Mouse (Mus musculus): ENCODE measurements around the gene Arid5b. TPM values are rescaled to one million over a fixed set of nuclear protein-coding genes. Genes with fewer than 3 reads are reported as not detected.

Gene Arid5b
- polyA plus RNA-seq, 1 experiment from 2014 or later = 64.8 TPM

- ATAC-seq (ENCODE audit: insufficient number of reproducible peaks, insufficient read depth, low FRiP score, low TSS enrichment, low read depth) = no peak
- Histone ChIP-seq H3K27me3 (no peaks in the 10 kb centered on the region), H3K9me3 (no peaks in the 10 kb centered on the region), H3K36me3 (peaks cover 20% of the 10 kb centered on the region), H3K9ac (no peak overlapping the region), H3K4me2 (peak overlapping the region; percentile 43), H3K4me1 (peaks cover 32% of the 10 kb centered on the region), H3K27ac (peak overlapping the region; percentile 12; the same call in 1 of the 2 replicates), H3K4me3 (no peak overlapping the region)
- 21% methylated on average over 20 of the region's 20 CpGs for WGBS
Measured at GRCm38 (mm10) chr10:68207803-68208669, 70.5 kb downstream of the Arid5b start.

DNA sequence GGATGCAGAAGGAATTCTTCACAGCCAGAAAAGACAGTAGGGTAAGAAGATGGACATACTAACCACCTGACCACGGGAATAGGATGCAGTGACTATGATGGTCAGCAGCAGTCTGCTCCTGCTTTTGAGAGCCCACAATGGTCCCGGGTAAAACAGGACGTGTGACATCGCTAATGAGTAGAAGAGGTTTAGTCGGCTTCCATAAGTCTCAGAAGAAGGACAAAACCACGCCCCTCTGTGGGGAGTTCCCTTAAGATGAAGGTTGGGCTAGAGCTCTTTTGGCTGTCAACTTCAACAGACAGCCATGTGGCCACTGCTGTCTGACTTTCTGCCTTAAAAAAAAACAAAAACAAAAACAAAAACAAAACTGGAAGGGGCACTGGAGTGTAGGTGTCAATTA is 74.1 kb downstream of the Arid5b start:
- no peak overlapping the region for H3K4me3 ChIP-seq
- H3K27me3 ChIP-seq = no peaks in the 10 kb centered on the region
- H3K9ac ChIP-seq = no peak overlapping the region
- H3K27ac ChIP-seq = no peak overlapping the region
- peaks cover 42% of the 10 kb centered on the region for H3K36me3 ChIP-seq
- no peak for ATAC-seq (ENCODE audit: insufficient number of reproducible peaks, insufficient read depth, low FRiP score, low TSS enrichment, low read depth)
- peaks cover 16% of the 10 kb centered on the region for H3K4me1 ChIP-seq
- WGBS = 86% methylated on average over 6 of the region's 6 CpGs
- H3K4me2 ChIP-seq = no peak overlapping the region
- no peaks in the 10 kb centered on the region for H3K9me3 ChIP-seq

GRCm38 (mm10) chr10:68203860-68204259 is 74.7 kb downstream of the Arid5b start:
- H3K27ac ChIP-seq = no peak overlapping the region
- no peak for ATAC-seq (ENCODE audit: insufficient number of reproducible peaks, insufficient read depth, low FRiP score, low TSS enrichment, low read depth)
- H3K9me3 ChIP-seq = no peaks in the 10 kb centered on the region
- peaks cover 45% of the 10 kb centered on the region for H3K36me3 ChIP-seq
- WGBS = 93% methylated on average over 7 of the region's 7 CpGs
- peaks cover 11% of the 10 kb centered on the region for H3K4me1 ChIP-seq
- no peak overlapping the region for H3K4me2 ChIP-seq
- H3K9ac ChIP-seq = no peak overlapping the region
- no peak overlapping the region for H3K4me3 ChIP-seq
- no peaks in the 10 kb centered on the region for H3K27me3 ChIP-seq

DNA sequence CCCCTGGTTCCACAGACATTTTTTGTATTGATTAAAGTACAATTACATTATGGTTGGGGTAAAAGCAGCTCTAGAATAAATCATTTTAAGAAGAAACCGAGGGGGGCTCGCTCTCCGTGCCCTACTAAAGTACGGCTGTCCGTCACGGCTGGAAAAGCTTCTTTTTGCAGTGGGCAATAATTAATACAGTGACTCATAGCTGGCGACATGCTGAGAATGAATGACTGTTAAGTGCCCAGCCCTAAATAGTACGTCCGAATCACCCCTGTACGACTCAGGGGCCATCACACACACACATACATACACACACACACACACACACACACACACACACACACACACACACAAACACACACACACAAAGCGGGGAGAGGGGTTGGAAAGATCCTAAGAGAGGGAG is 75.2 kb downstream of the Arid5b start:
- 87% methylated on average over 11 of the region's 11 CpGs for WGBS
- H3K36me3 ChIP-seq = peaks cover 48% of the 10 kb centered on the region
- no peaks in the 10 kb centered on the region for H3K9me3 ChIP-seq

DNA sequence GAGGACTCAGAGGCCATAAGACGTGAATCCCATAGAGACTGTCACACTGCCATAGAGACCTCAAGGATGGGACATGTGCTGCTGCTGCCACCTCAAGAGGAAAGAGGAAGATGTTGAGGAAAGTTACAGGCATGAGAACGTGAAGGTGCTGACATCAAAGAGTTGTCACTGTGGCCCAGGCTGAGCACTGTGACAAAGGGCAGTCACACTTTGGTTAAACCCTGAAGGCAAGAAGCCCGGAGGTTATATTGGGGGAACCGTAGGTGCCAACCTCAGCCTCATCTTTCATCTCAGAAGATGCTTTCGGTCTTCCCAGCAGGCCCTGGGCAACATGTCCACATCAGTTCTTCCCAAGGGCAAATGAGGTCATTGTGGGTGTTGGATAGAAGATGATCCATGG is 79.1 kb downstream of the Arid5b start:
- Histone ChIP-seq H3K9ac (no peak overlapping the region), H3K36me3 (peaks cover 54% of the 10 kb centered on the region), H3K27ac (no peak overlapping the region), H3K4me3 (no peak overlapping the region), H3K4me2 (no peak overlapping the region), H3K4me1 (0 out of 2 replicates have a peak, but pooled peaks cover 2% of the 10 kb centered on the region), H3K27me3 (no peaks in the 10 kb centered on the region), H3K9me3 (no peaks in the 10 kb centered on the region)
- WGBS = 88% methylated on average over 5 of the region's 5 CpGs
- ATAC-seq (ENCODE audit: insufficient number of reproducible peaks, insufficient read depth, low FRiP score, low TSS enrichment, low read depth) = no peak

More for the DNA sequence above, 75.2 kb downstream of the Arid5b start:
- H3K27ac ChIP-seq = no peak overlapping the region
- no peaks in the 10 kb centered on the region for H3K27me3 ChIP-seq
- no peak overlapping the region for H3K4me2 ChIP-seq
- H3K4me3 ChIP-seq = no peak overlapping the region
- no peak overlapping the region for H3K9ac ChIP-seq
- ATAC-seq (ENCODE audit: insufficient number of reproducible peaks, insufficient read depth, low FRiP score, low TSS enrichment, low read depth) = no peak
- peaks cover 7% of the 10 kb centered on the region for H3K4me1 ChIP-seq

GRCm38 (mm10) chr10:68196324-68196723 is 82.2 kb downstream of the Arid5b start:
- peaks cover 32% of the 10 kb centered on the region for H3K36me3 ChIP-seq
- H3K27me3 ChIP-seq = no peaks in the 10 kb centered on the region
- no peaks in the 10 kb centered on the region for H3K9me3 ChIP-seq
- no peak overlapping the region for H3K27ac ChIP-seq
- H3K4me3 ChIP-seq = no peak overlapping the region
- H3K9ac ChIP-seq = no peak overlapping the region
- H3K4me1 ChIP-seq = peaks cover 29% of the 10 kb centered on the region
- H3K4me2 ChIP-seq = no peak overlapping the region
- WGBS = 83% methylated on average over 9 of the region's 9 CpGs
- ATAC-seq (ENCODE audit: insufficient number of reproducible peaks, insufficient read depth, low FRiP score, low TSS enrichment, low read depth) = no peak

DNA sequence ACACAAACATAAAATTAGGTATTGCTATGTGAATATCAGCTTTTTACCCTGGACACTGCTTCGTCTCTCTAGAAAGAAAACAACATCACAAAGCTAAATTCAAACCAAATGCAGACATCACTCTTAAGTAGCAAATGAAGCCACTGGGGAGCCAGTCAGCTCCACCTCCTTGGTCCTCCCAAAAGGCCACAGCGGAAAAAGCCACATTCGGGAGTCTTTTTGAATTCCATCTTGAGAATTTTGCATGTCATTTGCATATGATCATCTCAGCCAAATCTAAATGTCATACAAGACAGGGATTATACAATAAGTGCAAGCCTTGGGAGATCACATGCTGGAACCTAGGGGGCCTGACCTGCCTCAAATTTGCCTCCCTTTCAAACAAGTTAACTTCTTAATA is 85.0 kb downstream of the Arid5b start:
- Histone ChIP-seq H3K4me2 (no peak overlapping the region), H3K27ac (peak overlapping the region; percentile 62), H3K27me3 (no peaks in the 10 kb centered on the region), H3K9me3 (no peaks in the 10 kb centered on the region), H3K36me3 (peaks cover 16% of the 10 kb centered on the region), H3K4me3 (no peak overlapping the region), H3K4me1 (peaks cover 39% of the 10 kb centered on the region), H3K9ac (no peak overlapping the region)
- WGBS = 23% methylated on average over 3 of the region's 3 CpGs
- ATAC-seq (ENCODE audit: insufficient number of reproducible peaks, insufficient read depth, low FRiP score, low TSS enrichment, low read depth) = no peak

GRCm38 (mm10) chr10:68192824-68193255 is 85.7 kb downstream of the Arid5b start:
- Histone ChIP-seq H3K4me2 (peak overlapping the region; percentile 43; the same call in 1 of the 2 replicates), H3K4me3 (no peak overlapping the region), H3K36me3 (peaks cover 14% of the 10 kb centered on the region), H3K9ac (no peak overlapping the region), H3K9me3 (no peaks in the 10 kb centered on the region), H3K27me3 (no peaks in the 10 kb centered on the region), H3K27ac (peak overlapping the region; percentile 81), H3K4me1 (peaks cover 39% of the 10 kb centered on the region)
- ATAC-seq (ENCODE audit: insufficient number of reproducible peaks, insufficient read depth, low FRiP score, low TSS enrichment, low read depth) = no peak
- 17% methylated on average over 3 of the region's 3 CpGs for WGBS

DNA sequence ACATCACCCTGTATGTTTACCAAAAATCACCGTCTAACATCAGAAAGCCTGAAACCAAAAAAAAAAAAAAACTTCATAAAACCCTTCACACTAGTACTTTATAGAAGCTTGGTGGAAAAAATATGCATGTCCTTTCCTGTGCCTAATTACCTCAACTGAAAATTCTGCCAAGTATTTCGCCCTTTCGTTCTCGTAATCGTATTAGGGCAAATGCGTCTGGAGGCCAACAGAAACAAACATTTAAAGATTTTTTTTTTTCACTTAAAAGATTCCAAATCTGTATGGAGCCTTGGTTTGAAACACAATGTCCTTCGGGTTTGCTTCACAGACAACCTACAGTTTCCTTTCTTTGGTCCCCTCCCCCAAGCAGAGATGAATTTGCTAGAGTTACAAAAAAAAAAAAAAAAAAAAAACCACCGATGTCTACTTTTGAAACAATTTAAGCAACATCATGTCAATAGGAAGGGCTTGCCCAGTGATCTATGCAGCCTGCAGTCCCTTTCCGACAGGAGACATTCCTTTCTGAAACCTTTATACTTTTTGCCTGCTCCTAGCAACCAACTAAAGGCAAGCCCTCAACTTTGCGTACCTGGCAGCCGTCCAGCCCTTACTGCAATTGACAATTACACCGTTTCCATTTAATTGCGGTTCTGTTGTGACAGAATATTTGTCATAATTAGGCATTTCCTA is 86.7 kb downstream of the Arid5b start:
- peak overlapping the region; percentile 43 for H3K4me2 ChIP-seq

GRCm38 (mm10) chr10:68191146-68191545 is 87.4 kb downstream of the Arid5b start:
- H3K9me3 ChIP-seq = no peaks in the 10 kb centered on the region
- ATAC-seq (ENCODE audit: insufficient number of reproducible peaks, insufficient read depth, low FRiP score, low TSS enrichment, low read depth) = no peak
- WGBS = 48% methylated on average over 6 of the region's 8 CpGs
- peaks cover 36% of the 10 kb centered on the region for H3K4me1 ChIP-seq
- H3K4me2 ChIP-seq = peak overlapping the region; percentile 43
- no peak overlapping the region for H3K9ac ChIP-seq
- H3K27ac ChIP-seq = peak overlapping the region; percentile 81
- peaks cover 24% of the 10 kb centered on the region for H3K36me3 ChIP-seq
- no peaks in the 10 kb centered on the region for H3K27me3 ChIP-seq
- no peak overlapping the region for H3K4me3 ChIP-seq

More for the DNA sequence above, 86.7 kb downstream of the Arid5b start:
- H3K27ac ChIP-seq = peak overlapping the region; percentile 81
- no peak overlapping the region for H3K4me3 ChIP-seq
- no peak for ATAC-seq (ENCODE audit: insufficient number of reproducible peaks, insufficient read depth, low FRiP score, low TSS enrichment, low read depth)
- H3K27me3 ChIP-seq = no peaks in the 10 kb centered on the region
- no peak overlapping the region for H3K9ac ChIP-seq
- WGBS = 21% methylated on average over 13 of the region's 13 CpGs
- H3K36me3 ChIP-seq = peaks cover 23% of the 10 kb centered on the region
- H3K9me3 ChIP-seq = no peaks in the 10 kb centered on the region
- H3K4me1 ChIP-seq = peaks cover 36% of the 10 kb centered on the region

GRCm38 (mm10) chr10:68189847-68190246 is 88.7 kb downstream of the Arid5b start:
- no peak overlapping the region for H3K4me2 ChIP-seq
- WGBS = 76% methylated on average over 3 of the region's 3 CpGs

More at GRCm38 (mm10) chr10:68189847-68190246, 88.7 kb downstream of the Arid5b start:
- H3K4me3 ChIP-seq = no peak overlapping the region
- peaks cover 36% of the 10 kb centered on the region for H3K4me1 ChIP-seq
- no peak overlapping the region for H3K27ac ChIP-seq
- H3K36me3 ChIP-seq = peaks cover 32% of the 10 kb centered on the region
- no peak overlapping the region for H3K9ac ChIP-seq
- no peak for ATAC-seq (ENCODE audit: insufficient number of reproducible peaks, insufficient read depth, low FRiP score, low TSS enrichment, low read depth)
- no peaks in the 10 kb centered on the region for H3K27me3 ChIP-seq
- no peaks in the 10 kb centered on the region for H3K9me3 ChIP-seq
